Mouse (Mus musculus) left cerebral cortex, postnatal 4 days (tissue): Measurements from ENCODE around the gene Tango2. TPM values are rescaled to one million over a fixed set of nuclear protein-coding genes. Genes with fewer than 3 reads are reported as not detected.
"Not testable (repeated sequence)": the region's sequence is repeated elsewhere in the genome, so short reads cannot be mapped to it uniquely, and the experiment has no call there.

Experiments used
- DNase-seq: peaks from one replicate; pipeline ENCODE4 v3.0.0-alpha.2; 2022
- intact Hi-C: fragments of 180-260 bp; cut with DNase I; formaldehyde crosslinking; loops from one replicate; pipeline ENCODE4 v1.15.1; 2025
- total RNA-seq, 2 experiments: library from RNA; stranded (reverse); gene quantifications; 2 replicates each; pipeline ENCODE4 v1.2.3; 2021

Tango2 gene
- total RNA-seq, 2 experiments from 2014 or later: 75.0 to 84.7 TPM

- DNase-seq: peak; percentile 46
Measured at GRCm38 (mm10) chr16:18348601-18349175, 785 bp upstream of the Tango2 start.

GRCm38 (mm10) chr16:18345243-18345642, 2.7 kb downstream of the Tango2 start:
- DNase-seq: peak; percentile 92
- intact Hi-C loops: loop anchor here (5.0 kb wide), 2 partner anchors 62 to 272 kb away; no protein-coding TSS in a partner anchor

More at GRCm38 (mm10) chr16:18348601-18349175, 785 bp upstream of the Tango2 start:
- intact Hi-C loops: loop anchor here (5.0 kb wide), 2 partner anchors 59 to 269 kb away; no protein-coding TSS in a partner anchor

GRCm38 (mm10) chr16:18343778-18344177, 4.1 kb downstream of the Tango2 start:
- intact Hi-C loops: no loop called here
- DNase-seq: peak; percentile 98

- no peak for DNase-seq
- intact Hi-C loops: no loop called here
Measured at GRCm38 (mm10) chr16:18342650-18343570, 5.0 kb downstream of the Tango2 start.

GRCm38 (mm10) chr16:18342076-18342475, 5.8 kb downstream of the Tango2 start:
- no peak for DNase-seq
- intact Hi-C loops: no loop called here

GRCm38 (mm10) chr16:18341605-18342004, 6.3 kb downstream of the Tango2 start:
- intact Hi-C loops: no loop called here
- no peak for DNase-seq

GRCm38 (mm10) chr16:18339866-18340265, 8.0 kb downstream of the Tango2 start:
- intact Hi-C loops: no loop called here
- DNase-seq: no peak

- no peak for DNase-seq
- intact Hi-C loops: no loop called here
Measured at GRCm38 (mm10) chr16:18337261-18337660, 10.6 kb downstream of the Tango2 start.

- intact Hi-C loops: no loop called here
Measured at GRCm38 (mm10) chr16:18335981-18336380, 11.9 kb downstream of the Tango2 start.

GRCm38 (mm10) chr16:18333976-18334375, 13.9 kb downstream of the Tango2 start:
- no peak for DNase-seq
- intact Hi-C loops: no loop called here

More at GRCm38 (mm10) chr16:18335981-18336380, 11.9 kb downstream of the Tango2 start:
- DNase-seq: no peak

GRCm38 (mm10) chr16:18328524-18328923, 19.4 kb downstream of the Tango2 start:
- no peak for DNase-seq
- intact Hi-C loops: no loop called here

- intact Hi-C loops: no loop called here
- DNase-seq: no peak
Measured at GRCm38 (mm10) chr16:18327936-18328335, 20.0 kb downstream of the Tango2 start.

GRCm38 (mm10) chr16:18325741-18326140, 22.2 kb downstream of the Tango2 start:
- intact Hi-C loops: no loop called here
- DNase-seq: no peak

GRCm38 (mm10) chr16:18324031-18324430, 23.9 kb downstream of the Tango2 start:
- DNase-seq: no peak
- intact Hi-C loops: no loop called here

- intact Hi-C loops: no loop called here
Measured at GRCm38 (mm10) chr16:18323460-18323859, 24.4 kb downstream of the Tango2 start.

GRCm38 (mm10) chr16:18321443-18321842, 26.5 kb downstream of the Tango2 start:
- no peak for DNase-seq
- intact Hi-C loops: no loop called here

More at GRCm38 (mm10) chr16:18323460-18323859, 24.4 kb downstream of the Tango2 start:
- no peak for DNase-seq

GRCm38 (mm10) chr16:18318992-18319391, 28.9 kb downstream of the Tango2 start:
- no peak for DNase-seq
- intact Hi-C loops: no loop called here

GRCm38 (mm10) chr16:18308159-18308558, 39.7 kb downstream of the Tango2 start:
- intact Hi-C loops: no loop called here
- no peak for DNase-seq

GRCm38 (mm10) chr16:18289614-18290013, 58.3 kb downstream of the Tango2 start:
- intact Hi-C loops: loop anchor here (5.0 kb wide), 1 partner anchor 37 kb away; no protein-coding TSS in a partner anchor
- DNase-seq: not testable (repeated sequence)

GRCm38 (mm10) chr16:18289067-18289588, 58.8 kb downstream of the Tango2 start, which contains the start of gene Dgcr8:
Dgcr8 (minus strand) TSS chr16:18289246.
- DNase-seq: peak; percentile 99
- intact Hi-C loops: loop anchor here (5.0 kb wide), 1 partner anchor 37 kb away; no protein-coding TSS in a partner anchor

GRCm38 (mm10) chr16:18288581-18289061, 59.3 kb downstream of the Tango2 start:
- intact Hi-C loops: loop anchor here (5.0 kb wide), 1 partner anchor 36 kb away; no protein-coding TSS in a partner anchor
- DNase-seq: peak; percentile 66
